Mouse (Mus musculus) hindbrain, embryonic 14.5 days (tissue): ENCODE data around the gene Sema3f. TPM values are rescaled to one million over a fixed set of nuclear protein-coding genes. Genes with fewer than 3 reads are reported as not detected.

Experiments
- ATAC-seq: fragments of 200-750 bp; cut with Nextera tagmentation; 2 replicates; pipeline ENCODE4 v1.8.0; 2017; ENCODE audit warnings: moderate number of reproducible peaks, mild to moderate bottlenecking, moderate TSS enrichment, moderate library complexity; ENCODE audit not compliant: low FRiP score
- DNase-seq: peaks from one replicate; pipeline ENCODE4 v3.0.0-alpha.2; 2015; ENCODE audit warnings: low spot score
- H3K27ac ChIP-seq: fragments of 300-500 bp; sonication (generic); 2 replicates; pipeline ENCODE4 v1.5.1; 2014; ENCODE audit warnings: mild to moderate bottlenecking, moderate library complexity
- H3K27me3 ChIP-seq: fragments of 300-500 bp; sonication (generic); 2 replicates; pipeline ENCODE4 v1.6.1; 2014; ENCODE audit warnings: mild to moderate bottlenecking, low read length, mixed read lengths; ENCODE audit not compliant: control insufficient read depth, insufficient read depth
- H3K36me3 ChIP-seq: fragments of 300-500 bp; sonication (generic); replicated peaks from 2 replicates; pipeline ENCODE4 v1.6.1; 2014; ENCODE audit not compliant: control insufficient read depth, insufficient read depth
- H3K4me1 ChIP-seq: fragments of 300-500 bp; sonication (generic); replicated peaks from 2 replicates; pipeline ENCODE4 v1.6.1; 2014; ENCODE audit warnings: antibody characterized with exemption, low read length, mixed read lengths; ENCODE audit not compliant: control insufficient read depth, insufficient read depth
- H3K4me2 ChIP-seq: fragments of 300-500 bp; sonication (generic); replicated peaks from 2 replicates; pipeline ENCODE4 v1.6.1; 2014; ENCODE audit warnings: mild to moderate bottlenecking, moderate library complexity
- H3K4me3 ChIP-seq: fragments of 300-500 bp; sonication (generic); replicated peaks from 2 replicates; pipeline ENCODE4 v1.5.1; 2014; ENCODE audit warnings: mild to moderate bottlenecking, low read length
- H3K9ac ChIP-seq: fragments of 300-500 bp; sonication (generic); 2 replicates; pipeline ENCODE4 v1.6.1; 2014
- H3K9me3 ChIP-seq: fragments of 300-500 bp; sonication (generic); 2 replicates; pipeline ENCODE4 v1.6.1; 2016; ENCODE audit warnings: low read length; ENCODE audit not compliant: control insufficient read depth
- WGBS: fragments of 180-500 bp; shearing (Covaris S2); extraction: QIAGEN DNeasy Blood & Tissue Kit; methylation state at CpG from one replicate; pipeline ENCODE4 v1.1.7; 2014; 5-methylcytosine and 5-hydroxymethylcytosine counted together
- polyA plus RNA-seq: library from polyadenylated mRNA; unstranded; fragments of >200 nt; fragmentation: Nextera tagmentation; extraction: Ambion mirVana; gene quantifications from 2 replicates; pipeline ENCODE4 v1.2.1, GENCODE M21; 2014

Sema3f gene
- polyA plus RNA-seq, 1 experiment from 2014 or later: 17.5 TPM

DNA sequence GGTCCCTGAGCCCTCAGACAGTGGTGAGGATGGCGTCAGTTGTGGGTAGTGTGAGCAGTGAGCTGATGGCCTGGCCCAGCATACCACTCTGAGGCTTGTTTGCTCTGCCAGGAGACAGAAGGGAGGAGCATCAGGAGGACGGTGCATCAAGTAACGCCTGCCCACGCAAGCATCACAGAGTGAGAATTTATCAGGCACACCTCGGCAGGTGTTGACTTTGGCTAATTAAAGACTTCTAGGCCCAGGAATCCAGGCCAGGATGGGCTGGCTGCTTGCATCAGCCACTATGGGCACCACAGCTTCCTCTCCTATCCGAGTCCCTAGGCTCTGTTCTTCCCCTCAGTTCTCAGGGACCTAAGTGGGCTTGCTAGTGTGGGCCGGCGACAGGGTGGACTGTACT, 47.9 kb downstream of the Sema3f start:
- peaks cover 16% of the 10 kb centered on the region for H3K27me3 ChIP-seq
- WGBS: 91% methylated on average over 8 of the region's 8 CpGs
- H3K9me3 ChIP-seq: no peaks in the 10 kb centered on the region
- H3K27ac ChIP-seq: no peak overlapping the region
- H3K36me3 ChIP-seq: no peaks in the 10 kb centered on the region
- H3K4me3 ChIP-seq: no peak overlapping the region
- peaks cover 21% of the 10 kb centered on the region for H3K4me1 ChIP-seq
- DNase-seq (no peak), ATAC-seq (no peak)
- no peak overlapping the region for H3K4me2 ChIP-seq
- H3K9ac ChIP-seq: no peak overlapping the region

DNA sequence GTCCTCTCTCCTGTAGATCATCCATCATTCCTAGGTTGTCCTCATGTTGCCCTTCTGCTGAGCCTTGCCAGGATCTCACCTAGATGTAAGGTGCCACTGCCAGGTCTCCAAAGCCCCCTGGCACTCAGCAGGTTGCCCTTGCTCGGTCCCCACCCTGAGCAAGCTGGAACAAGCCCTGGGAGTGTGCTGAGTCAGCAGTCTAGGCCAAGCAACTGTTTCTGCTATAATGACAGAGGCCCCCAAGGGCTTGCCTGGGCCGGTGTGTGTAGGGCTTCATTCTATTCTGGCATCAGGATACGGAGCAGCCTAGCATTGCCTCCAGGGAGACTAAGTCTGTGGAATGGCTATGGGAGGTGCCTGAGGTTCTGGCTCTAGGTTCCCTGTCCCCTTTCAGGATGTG, 49.5 kb downstream of the Sema3f start:
- 41% methylated on average over 3 of the region's 3 CpGs for WGBS
- Histone ChIP-seq H3K36me3 (no peaks in the 10 kb centered on the region), H3K4me2 (no peak overlapping the region), H3K27ac (no peak overlapping the region), H3K9ac (no peak overlapping the region), H3K9me3 (no peaks in the 10 kb centered on the region), H3K27me3 (peaks cover 6% of the 10 kb centered on the region), H3K4me3 (no peak overlapping the region), H3K4me1 (peaks cover 8% of the 10 kb centered on the region)
- ATAC-seq (no peak), DNase-seq (no peak)

DNA sequence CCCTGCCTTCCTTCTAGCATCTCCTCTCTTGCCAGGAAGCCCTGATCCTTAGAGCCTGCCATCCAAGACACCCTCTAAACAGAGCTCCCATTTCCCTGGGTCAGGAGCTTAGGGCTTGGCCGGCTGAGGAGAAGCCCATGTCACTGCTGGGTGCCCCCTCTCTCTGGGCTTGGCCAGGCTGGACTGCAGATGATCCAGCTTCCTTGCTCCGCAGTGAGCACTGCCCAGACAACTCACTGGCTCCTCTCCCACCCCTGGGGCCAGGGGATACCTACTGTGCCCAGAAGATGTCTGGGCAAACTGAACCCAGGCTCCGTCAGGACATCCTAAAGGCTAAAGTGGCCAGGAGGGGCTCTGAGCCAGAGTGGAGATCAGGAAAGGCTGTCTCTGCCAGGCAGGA, 50.3 kb downstream of the Sema3f start:
- WGBS: 75% methylated on average over 3 of the region's 3 CpGs
- H3K27ac ChIP-seq: peak overlapping the region; percentile 11
- no peaks in the 10 kb centered on the region for H3K36me3 ChIP-seq
- no peaks in the 10 kb centered on the region for H3K9me3 ChIP-seq
- ATAC-seq (no peak), DNase-seq (no peak)
- no peak overlapping the region for H3K9ac ChIP-seq
- peaks cover 8% of the 10 kb centered on the region for H3K4me1 ChIP-seq
- no peak overlapping the region for H3K4me3 ChIP-seq
- no peaks in the 10 kb centered on the region for H3K27me3 ChIP-seq
- H3K4me2 ChIP-seq: no peak overlapping the region

DNA sequence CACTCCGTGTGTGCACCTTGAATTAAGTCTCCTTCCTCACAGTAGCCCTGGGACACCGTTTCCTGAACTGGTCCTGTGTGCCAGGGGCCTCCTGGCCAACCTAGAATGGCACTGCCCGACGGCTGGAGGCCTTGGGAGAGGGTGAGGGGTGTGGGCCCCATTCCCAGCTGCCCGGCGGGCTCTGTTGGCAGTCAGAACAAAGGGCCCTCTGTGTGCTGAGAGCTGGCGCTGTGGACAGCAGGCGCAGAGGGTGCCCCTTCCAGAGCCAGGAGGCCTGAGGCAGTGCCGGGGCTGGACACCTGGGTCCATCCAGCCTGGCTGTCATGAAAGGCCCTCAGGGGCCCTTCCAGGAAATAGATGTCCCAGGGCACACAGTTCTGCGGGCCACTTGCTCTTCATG, 50.7 kb downstream of the Sema3f start:
- H3K9me3 ChIP-seq: no peaks in the 10 kb centered on the region
- H3K4me1 ChIP-seq: peaks cover 8% of the 10 kb centered on the region
- H3K27me3 ChIP-seq: no peaks in the 10 kb centered on the region
- peak overlapping the region; percentile 11 for H3K27ac ChIP-seq
- no peaks in the 10 kb centered on the region for H3K36me3 ChIP-seq
- no peak overlapping the region for H3K4me3 ChIP-seq
- no peak overlapping the region for H3K4me2 ChIP-seq
- 77% methylated on average over 8 of the region's 10 CpGs for WGBS
- ATAC-seq (peak; percentile 52; the same call in 1 of the 2 replicates), DNase-seq (no peak)
- no peak overlapping the region for H3K9ac ChIP-seq

DNA sequence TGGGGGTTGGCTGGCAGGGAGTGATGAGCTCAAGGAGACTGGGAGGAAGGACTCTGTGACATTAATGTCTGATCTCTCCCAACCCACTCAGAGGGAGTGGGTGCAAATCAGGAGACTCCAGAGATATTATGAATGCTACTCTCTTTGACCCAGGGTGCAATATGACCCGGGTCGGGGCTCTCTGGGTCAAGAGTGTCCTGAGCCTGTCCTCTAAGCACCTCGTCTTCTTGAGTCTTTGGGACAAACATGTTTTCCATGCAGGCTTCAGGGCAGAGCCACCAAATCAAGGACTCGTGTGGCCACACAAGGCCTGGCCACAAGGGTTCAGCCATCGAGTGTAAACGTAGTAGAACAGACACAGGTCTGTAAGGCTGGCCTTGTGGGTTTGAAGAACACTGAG, 52.2 kb downstream of the Sema3f start:
- DNase-seq: no peak
- no peaks in the 10 kb centered on the region for H3K27me3 ChIP-seq
- ATAC-seq: no peak
- no peak overlapping the region for H3K4me2 ChIP-seq
- H3K27ac ChIP-seq: no peak overlapping the region
- H3K9ac ChIP-seq: no peak overlapping the region
- no peaks in the 10 kb centered on the region for H3K9me3 ChIP-seq
- WGBS: 90% methylated on average over 6 of the region's 6 CpGs
- H3K4me1 ChIP-seq: no peaks in the 10 kb centered on the region; the same call in none of the 2 replicates
- no peaks in the 10 kb centered on the region for H3K36me3 ChIP-seq
- H3K4me3 ChIP-seq: no peak overlapping the region

DNA sequence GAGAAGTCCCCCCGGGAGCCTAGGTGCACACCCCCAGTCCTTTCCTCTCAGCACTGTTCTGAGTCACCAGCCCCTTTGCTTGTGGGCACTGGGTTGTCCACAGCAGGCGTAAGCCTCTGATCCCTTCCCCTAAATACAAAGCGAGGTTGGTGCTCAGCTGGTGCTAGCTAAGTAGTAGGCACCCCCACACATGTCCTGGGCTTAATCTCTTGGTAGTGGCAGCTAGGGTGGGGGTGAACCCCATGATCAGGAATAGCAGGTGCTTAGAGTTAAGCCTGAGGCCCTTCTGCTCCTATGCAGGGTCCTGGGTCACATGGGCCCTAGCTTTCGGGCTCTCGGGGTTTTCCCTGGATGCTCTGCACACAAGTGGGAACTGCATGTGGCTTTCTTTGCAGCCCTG, 53.1 kb downstream of the Sema3f start:
- Histone ChIP-seq H3K4me3 (no peak overlapping the region), H3K9me3 (no peaks in the 10 kb centered on the region), H3K27ac (no peak overlapping the region), H3K9ac (no peak overlapping the region), H3K36me3 (no peaks in the 10 kb centered on the region), H3K4me1 (no peaks in the 10 kb centered on the region; the same call in 1 of the 2 replicates), H3K4me2 (no peak overlapping the region), H3K27me3 (no peaks in the 10 kb centered on the region)
- ATAC-seq (no peak), DNase-seq (no peak)
- 82% methylated on average over 5 of the region's 5 CpGs for WGBS

DNA sequence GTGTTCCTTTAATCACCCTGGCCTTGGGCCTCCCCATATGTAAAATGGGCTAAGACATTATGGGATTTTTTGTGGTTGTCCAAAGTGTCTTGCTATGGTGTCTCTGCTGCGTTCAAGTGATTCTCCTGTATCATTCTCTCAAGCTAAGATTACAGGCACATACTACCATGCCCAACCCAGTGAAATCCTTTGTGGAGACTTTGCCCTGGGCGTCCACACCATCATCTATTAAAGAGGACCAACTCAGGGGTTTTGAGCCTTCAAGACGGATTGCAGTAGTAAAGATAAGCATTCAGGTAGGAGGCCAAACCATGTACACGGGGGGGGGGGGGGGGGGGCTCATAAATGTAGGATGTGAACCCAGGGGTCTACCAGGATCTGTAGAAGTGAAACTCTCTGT, 55.7 kb downstream of the Sema3f start:
- Histone ChIP-seq H3K9me3 (no peaks in the 10 kb centered on the region), H3K9ac (no peak overlapping the region), H3K4me3 (no peak overlapping the region), H3K4me2 (no peak overlapping the region), H3K36me3 (no peaks in the 10 kb centered on the region), H3K4me1 (0 out of 2 replicates have a peak, but pooled peaks cover 8% of the 10 kb centered on the region), H3K27me3 (no peaks in the 10 kb centered on the region), H3K27ac (no peak overlapping the region)
- no peak for ATAC-seq
- 83% methylated on average over 4 of the region's 4 CpGs for WGBS
- no peak for DNase-seq

DNA sequence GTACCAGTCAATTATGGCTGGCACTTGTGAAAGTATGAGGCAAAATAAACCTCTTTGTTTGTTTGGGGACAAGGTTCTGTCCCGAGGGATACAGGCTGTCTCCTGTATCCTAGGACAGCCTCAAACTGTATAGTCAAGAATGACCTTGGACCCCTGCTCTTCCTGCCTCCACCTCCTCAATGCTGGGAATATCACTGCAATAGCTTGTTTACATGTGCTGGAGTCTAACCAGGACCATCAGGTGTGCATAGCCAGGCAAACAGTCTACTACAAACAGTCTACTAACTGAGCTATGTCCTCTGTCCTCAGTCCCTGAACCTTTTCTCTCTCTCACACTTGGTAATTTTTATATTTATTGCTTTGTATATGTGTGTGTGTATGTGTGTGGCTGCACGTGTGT, 56.8 kb downstream of the Sema3f start:
- ATAC-seq: no peak
- no peak overlapping the region for H3K9ac ChIP-seq
- no peaks in the 10 kb centered on the region for H3K36me3 ChIP-seq
- no peaks in the 10 kb centered on the region for H3K9me3 ChIP-seq
- H3K27me3 ChIP-seq: no peaks in the 10 kb centered on the region
- H3K4me1 ChIP-seq: 0 out of 2 replicates have a peak, but pooled peaks cover 8% of the 10 kb centered on the region
- 88% methylated on average over 2 of the region's 2 CpGs for WGBS
- H3K4me2 ChIP-seq: no peak overlapping the region
- no peak for DNase-seq
- no peak overlapping the region for H3K27ac ChIP-seq
- H3K4me3 ChIP-seq: no peak overlapping the region

DNA sequence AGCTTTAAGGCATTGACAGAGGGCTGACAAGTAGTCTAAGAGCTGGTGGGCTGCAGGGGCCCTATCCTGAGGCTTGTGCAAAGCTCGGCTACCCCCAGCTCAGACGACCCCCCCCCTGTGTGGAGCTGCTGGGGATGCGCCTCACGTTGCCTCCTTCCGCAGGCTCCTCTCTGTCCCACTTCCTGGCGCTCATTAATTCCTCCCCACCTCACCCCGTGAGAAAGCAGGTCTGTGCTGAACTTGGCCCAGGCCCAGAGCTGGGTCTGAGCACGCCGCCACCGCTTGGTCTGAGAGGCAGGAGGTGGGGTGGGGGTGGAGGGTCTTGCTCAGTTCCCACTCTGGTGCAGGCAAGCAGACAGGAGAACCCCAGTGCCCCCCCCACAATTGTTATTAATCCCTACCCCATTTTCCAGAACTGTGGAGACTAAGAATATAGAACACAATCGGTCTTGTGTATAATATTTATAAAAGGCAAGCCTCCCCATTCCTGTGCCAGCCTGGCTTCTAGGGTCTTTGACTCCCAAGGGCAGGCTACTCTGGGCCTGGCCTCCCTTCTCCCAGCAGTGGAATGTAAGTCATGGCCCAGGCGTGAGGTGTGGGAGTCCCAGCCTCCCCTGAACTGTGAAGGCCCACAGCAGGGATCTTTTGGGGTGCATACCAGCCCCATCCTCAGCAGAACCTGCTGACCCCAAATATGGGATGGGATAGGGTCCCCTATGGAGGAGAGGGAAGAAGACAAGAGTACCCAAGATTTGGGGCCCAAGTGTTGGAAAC, 59.4 kb downstream of the Sema3f start:
- Histone ChIP-seq H3K4me2 (no peak overlapping the region), H3K27me3 (no peaks in the 10 kb centered on the region), H3K4me1 (0 out of 2 replicates have a peak, but pooled peaks cover 8% of the 10 kb centered on the region), H3K27ac (peak overlapping the region; percentile 75), H3K4me3 (no peak overlapping the region), H3K36me3 (no peaks in the 10 kb centered on the region), H3K9me3 (no peaks in the 10 kb centered on the region), H3K9ac (no peak overlapping the region)
- DNase-seq (peak; percentile 43), ATAC-seq (peak; percentile 80)
- WGBS: 29% methylated on average over 12 of the region's 12 CpGs
